Mouse (Mus musculus) heart, adult 2 months (tissue): ENCODE data around the gene Lekr1.

Experiments used
- CTCF ChIP-seq: fragments of 200-600 bp; IDR thresholded peaks from 2 replicates; pipeline ENCODE4 v1.8.1; 2022; ENCODE audit warnings: antibody characterized with exemption, mild to moderate bottlenecking, moderate library complexity
- POLR2A ChIP-seq: fragments of 200-500 bp; IDR thresholded peaks from 2 replicates; pipeline ENCODE4 v1.6.1; 2011; ENCODE audit warnings: mild to moderate bottlenecking, low read depth, low read length, control low read depth; ENCODE audit not compliant: insufficient read depth

DNA sequence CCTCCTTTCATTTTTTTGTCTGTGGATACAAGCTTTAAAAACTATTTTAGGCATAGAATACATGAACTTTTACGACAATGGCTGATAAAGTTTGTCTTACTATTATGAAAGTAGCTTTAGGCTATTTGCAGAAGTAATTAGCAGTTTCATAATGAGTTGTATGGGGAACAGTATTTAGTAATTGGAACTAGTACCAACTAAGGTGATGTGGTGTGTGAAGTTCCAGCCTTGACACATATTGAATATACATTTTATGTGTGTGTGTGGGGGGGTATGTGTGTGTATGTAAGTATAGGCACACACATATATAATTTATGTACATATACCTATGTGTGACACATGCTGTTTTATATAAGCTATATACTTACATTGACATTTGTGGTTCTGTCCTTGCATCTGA is 14.6 kb downstream of the Lekr1 start:
- TF ChIP-seq POLR2A (no peak), CTCF (no peak)
